Mouse (Mus musculus) ES-E14 (cell line): Measurements from ENCODE around the gene Kat5.

Experiments used
- CHD2 ChIP-seq: IDR thresholded peaks from 2 replicates; pipeline ENCODE4 v1.6.1; 2014; ENCODE audit warnings: mild to moderate bottlenecking, low read depth, low read length, inconsistent platforms
- ZC3H11A ChIP-seq: IDR thresholded peaks from 2 replicates; pipeline ENCODE4 v1.6.1; 2012; ENCODE audit warnings: low read depth, mild to moderate bottlenecking, inconsistent platforms, low read length, borderline replicate concordance

GRCm38 (mm10) chr19:5653969-5654719, 44.1 kb upstream of the Kat5 start:
- TF ChIP-seq CHD2 (no peak), ZC3H11A (no peak)
